Mouse (Mus musculus) ES-CJ7 (cell line): ENCODE results near the gene Kif5c.

Experiments used
- DNase-seq: peaks from one replicate; pipeline ENCODE4 v3.0.0; 2011; ENCODE audit warnings: low read depth, low spot score

Gene Kif5c

DNA sequence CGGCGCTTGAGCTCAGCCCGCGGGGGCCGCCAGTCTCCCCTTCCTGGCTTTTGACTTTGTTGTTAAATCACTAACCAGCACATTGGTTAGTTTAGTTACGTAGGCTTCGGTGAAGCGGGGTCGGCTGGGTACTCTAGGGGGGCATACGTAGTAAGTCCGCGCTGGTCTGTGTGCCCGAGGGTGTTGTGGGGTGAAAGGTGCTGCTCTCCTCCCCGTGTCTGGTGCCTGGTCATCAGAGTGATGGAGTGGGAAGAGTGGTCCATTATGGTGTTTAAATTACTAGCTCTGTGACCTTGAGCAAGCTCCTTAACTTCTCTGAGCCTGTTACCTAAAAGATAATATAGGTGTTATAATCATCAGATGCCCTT lies 168.9 kb downstream of the Kif5c start:
- DNase-seq: no peak

DNA sequence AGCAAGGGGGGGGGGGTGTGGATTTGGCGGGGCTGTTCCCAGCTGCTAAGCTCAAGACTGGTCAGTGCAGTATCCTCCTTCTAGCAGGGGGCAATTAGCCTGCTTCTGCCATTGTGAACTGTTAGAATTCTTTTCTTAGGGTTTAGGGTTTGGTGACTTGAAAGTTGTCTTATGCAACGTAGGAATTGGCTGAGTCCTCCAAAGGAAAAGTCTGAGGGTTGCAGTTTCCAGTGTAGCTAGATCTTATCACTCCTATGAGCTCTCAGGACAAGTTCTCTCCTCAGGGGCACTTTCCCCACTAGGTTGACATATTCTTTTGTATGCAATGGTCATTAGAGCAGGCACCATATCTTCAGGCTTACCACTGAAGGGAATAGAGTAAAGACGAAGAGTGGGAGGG lies 169.5 kb downstream of the Kif5c start:
- no peak for DNase-seq

- no peak for DNase-seq
Measured at GRCm38 (mm10) chr2:49789078-49789477, 170.0 kb downstream of the Kif5c start.

- no peak for DNase-seq
Measured at GRCm38 (mm10) chr2:49789504-49789903, 170.4 kb downstream of the Kif5c start.

DNA sequence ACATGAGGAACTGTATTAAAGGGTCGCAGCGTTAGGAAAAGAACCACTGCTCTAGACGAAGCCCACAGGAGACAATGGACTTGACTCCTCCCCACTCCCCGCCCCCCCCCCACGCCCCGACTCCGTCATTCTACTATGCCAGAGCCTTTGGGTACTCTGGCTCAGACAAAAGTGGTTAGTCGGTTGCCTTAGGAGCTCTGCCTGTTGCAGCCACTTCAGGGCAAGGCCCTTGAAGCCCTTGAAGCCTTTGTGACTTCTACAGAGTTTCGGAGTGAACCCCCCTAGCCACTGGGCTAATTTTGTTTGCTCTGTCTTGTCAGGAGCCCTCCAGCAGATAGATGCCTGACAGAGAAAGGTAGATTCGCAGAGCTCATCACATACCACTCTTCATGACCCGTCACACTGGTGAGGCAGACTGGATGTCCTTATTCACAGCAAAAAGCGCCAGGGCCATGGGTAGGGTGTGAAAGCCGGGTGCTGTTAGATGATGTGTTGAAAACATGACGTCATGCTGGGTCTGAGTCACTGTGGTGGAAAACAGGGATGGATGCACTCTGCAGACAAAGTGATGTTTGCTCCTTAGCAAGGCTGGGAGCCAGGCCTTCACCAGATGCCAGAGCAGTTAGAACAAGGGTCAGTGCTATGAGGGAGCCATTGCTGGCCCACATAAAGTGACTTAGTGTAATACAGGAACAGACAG lies 178.5 kb downstream of the Kif5c start:
- no peak for DNase-seq

- no peak for DNase-seq
Measured at GRCm38 (mm10) chr2:49804448-49804847, 185.3 kb downstream of the Kif5c start.

GRCm38 (mm10) chr2:49805736-49806371 lies 186.8 kb downstream of the Kif5c start:
- no peak for DNase-seq

DNA sequence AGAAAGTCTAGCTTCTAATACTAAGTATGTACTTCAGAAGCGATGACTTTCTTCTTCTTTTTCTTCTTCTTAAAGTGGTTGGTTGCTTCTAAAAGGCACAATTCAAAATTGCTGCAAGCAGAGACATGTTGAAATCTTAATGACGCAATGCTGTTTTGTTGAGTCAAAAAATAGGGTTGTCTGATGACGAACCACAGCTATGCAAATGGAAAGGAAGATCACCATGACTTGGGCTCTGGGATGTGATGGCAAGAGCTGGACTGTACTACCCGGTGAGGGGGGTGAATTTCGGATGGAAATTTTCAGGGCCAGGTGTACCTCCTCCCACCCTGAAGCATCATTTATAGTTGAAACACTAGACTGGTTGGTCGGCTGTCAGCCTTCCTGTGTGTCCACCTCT lies 190.4 kb downstream of the Kif5c start:
- no peak for DNase-seq

DNA sequence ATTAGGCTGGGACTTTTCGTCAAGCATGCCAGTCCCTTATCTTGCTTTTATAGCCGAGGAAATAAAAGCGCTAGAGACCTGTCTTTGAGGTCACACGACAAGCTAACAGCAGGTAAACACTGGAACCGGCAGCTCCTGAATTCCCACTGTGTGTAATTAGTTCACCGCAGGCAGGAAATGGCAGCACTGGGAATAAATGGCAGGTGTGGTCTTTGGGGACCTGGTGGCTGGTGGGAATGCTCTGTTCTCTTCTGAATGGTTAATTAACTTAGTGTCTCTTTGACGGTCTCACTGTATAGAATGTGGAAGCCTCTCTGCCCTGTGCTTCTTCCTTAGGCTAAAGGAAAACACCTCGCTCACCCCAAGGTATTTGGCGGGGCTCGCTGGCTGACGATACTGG lies 192.3 kb downstream of the Kif5c start:
- peak; percentile 67 for DNase-seq

DNA sequence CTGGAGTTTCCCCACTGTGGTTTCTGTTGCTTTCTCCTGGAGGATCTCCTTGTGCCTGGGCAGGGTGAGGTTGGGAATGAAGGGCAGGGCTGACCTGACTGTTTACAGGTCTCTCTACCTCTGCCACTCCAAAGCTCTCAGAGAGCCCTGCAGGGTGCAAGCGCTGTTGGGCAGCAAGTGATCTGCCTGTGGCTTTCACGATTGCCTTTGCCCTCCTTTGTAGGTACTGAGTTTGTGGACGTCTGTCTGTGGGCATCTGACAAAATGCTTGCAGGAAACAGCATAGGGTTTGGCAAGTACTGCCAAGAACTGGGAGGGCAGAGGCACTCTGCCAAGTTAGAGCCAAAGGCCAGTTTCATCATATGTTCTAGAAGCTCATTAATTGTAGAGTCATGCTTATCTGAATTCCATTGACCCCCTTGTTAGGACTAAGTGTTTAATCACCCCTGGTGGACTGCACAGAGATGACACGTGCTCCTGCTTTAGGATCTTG lies 192.8 kb downstream of the Kif5c start:
- no peak for DNase-seq

DNA sequence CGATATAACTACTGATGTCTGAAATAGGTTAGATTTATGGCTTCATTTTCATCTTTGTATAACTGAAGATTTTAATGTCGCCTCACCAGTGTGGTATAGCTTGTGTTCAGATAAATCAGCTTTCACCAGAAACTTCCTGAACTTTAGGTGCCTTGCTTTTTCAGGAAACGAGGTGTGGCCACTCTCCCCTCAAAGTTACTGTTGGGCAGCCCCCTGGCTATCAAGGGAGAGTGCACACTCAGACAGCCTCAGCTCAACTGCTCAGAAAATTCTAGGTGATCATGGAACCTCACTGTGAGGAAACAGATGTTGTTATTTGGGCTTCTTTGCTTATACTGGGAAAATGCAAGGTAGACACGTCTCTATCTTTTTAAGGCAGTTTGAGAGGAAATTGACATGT lies 194.1 kb downstream of the Kif5c start:
- no peak for DNase-seq

DNA sequence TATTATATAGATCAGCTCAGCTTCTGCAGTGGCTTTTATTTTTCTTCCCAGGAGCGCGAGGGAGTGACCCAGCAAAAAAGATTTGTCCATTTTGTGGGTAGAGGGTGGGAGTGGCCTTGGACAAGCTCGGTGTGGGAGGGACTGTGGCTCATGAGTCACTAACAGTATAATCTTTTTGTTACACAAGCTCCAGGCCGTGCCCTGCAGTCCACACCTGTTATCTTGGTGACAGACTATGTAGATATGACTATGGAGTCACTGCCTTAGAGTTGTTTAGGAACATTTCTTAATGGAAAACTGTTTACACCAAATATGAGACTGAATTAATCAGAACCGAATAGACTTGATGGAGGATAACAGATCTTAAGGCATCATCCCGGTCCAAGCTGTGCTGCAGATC lies 194.9 kb downstream of the Kif5c start:
- DNase-seq: no peak

DNA sequence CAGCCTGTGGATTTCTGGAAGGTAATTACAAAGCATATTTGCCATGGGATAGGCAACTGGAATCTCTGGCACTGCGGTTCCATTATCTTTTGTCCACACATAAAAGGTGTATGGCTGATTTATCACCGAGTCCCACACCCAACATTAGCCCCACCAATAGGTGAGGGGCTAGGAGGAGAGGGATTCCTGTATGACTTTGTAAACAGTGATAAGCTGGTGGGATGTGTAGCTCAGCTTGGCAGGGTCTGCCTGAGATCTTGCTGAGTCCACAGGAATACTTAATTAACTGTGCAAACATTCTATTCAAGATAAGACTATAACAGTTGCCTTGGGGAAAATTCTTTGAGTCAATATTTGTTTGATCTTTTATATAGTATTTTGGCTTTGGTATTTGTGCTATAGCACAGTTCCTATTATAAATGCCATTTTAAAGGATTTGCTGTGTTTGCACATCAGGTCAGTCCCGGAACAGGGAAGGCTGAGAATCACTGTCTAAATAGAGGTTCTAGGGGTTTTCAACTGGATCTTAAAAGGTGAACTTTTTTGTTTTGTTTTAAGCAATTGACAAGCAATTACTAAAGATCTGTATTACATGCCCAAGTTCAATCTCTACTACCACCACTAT lies 196.7 kb downstream of the Kif5c start:
- DNase-seq: no peak

GRCm38 (mm10) chr2:49816549-49816948 lies 197.5 kb downstream of the Kif5c start:
- no peak for DNase-seq

DNA sequence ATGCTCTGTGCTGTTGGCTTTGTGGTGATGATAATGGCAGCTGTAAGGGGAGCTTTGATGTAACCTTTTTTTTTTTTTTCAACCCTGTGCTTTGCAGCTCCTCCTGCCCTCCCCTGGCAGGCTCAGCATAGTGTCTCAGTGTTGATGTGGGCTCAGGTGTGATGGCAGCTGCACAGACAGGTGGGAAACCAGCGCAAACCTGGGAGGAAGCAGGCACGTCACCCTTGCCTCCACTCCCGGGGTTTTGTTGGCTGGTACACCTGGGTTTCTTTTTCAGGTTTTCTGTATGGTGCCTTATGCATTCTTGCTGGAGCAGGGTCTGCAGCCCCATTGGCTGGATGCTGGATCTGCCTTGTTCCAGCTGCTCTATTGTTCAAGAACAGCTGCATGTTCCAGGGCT lies 198.1 kb downstream of the Kif5c start:
- DNase-seq: no peak

DNA sequence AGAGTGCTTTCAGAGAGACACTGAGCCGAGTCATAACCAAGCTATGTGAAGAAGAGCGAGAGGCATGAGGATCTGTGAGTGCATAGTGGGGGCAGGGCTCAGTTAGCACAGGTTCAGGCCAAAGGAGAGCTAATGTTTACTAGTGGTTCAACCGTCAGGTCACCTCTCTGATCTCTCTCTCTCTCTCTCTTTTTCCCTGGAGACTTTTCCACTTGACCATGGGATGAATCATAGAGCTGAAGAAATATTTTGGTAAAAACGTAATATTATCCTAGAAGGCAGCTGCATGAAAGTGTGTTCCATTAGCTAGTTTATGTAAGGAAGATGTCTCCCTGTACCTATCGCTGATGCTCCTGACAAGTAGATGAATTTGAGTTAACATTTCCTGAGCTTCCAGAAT lies 199.0 kb downstream of the Kif5c start:
- DNase-seq: no peak

DNA sequence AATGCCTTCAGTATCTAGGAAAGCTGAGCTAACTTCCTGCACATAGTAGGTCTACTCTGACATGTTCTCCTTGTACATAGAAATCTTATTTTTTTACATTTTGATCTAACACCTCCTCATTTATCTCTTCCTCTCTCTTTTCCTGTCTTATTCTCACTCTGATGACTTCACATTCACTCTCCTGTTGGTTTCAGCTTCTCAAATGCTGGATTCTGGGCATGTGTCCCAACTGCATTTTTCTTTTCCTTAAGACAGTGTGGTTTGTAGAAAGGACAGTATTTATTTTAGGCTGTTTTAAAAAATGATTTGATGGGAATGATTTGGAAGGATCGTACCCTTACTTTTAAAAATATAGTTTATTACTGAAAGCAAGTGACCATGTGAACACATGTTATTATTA lies 203.2 kb downstream of the Kif5c start:
- no peak for DNase-seq
